Mouse (Mus musculus) left cerebral cortex, postnatal 25 days (tissue): ENCODE data around the gene Phf19. TPM values are rescaled to one million over a fixed set of nuclear protein-coding genes. Genes with fewer than 3 reads are reported as not detected.

Experiments
- DNase-seq, 2 experiments: peaks; one replicate each; pipeline ENCODE4 v3.0.0; 2022; ENCODE audit warnings: low spot score in 2 of 2, mixed read lengths in 1 of 2
- intact Hi-C: fragments of 180-260 bp; cut with DNase I; formaldehyde crosslinking; loops from one replicate; pipeline ENCODE4 v1.15.1; 2025
- total RNA-seq, 2 experiments: library from RNA; stranded (reverse); gene quantifications; 2 replicates each; pipeline ENCODE4 v1.2.3; 2021

Gene Phf19
- 1 to 10 TPM; 1.3 to 1.6 TPM for total RNA-seq

GRCm38 (mm10) chr2:34913218-34914068, at the start of gene Phf19:
TSS of gene Phf19 (minus strand) at chr2:34914026.
- intact Hi-C loops: no loop called here
- no peak for DNase-seq

DNA sequence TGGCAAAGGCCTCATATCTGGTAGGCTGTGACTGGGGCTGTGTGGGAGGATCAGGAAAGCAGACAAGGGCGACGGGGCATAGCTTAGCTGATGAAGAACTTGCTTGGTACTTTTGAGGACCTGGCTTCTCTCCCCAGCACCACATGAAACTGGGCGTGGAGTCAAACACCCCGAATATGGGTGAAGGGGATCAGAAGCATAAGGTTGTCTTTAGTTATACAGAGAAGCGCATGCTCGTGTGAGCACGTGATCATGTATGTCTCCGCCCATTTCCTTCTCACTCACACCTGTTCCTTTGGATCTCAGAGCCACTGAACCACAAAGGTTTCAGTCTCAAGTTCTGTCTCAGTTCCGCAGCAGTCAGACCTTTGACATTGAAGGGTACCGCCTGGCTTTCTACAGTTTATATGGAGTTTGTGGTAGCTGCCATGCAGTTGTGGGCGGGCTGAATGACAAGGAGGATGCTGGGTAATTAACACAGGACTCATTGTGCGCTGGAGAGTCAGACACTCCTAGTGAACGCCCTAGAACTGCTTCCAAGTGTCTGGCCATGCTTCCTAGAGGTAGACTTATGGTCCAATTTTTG, 49.6 kb upstream of the Phf19 start:
- intact Hi-C loops: no loop called here
- no peak for DNase-seq

GRCm38 (mm10) chr2:34962893-34963292, 49.1 kb upstream of the Phf19 start:
- no peak for DNase-seq
- intact Hi-C loops: no loop called here

DNA sequence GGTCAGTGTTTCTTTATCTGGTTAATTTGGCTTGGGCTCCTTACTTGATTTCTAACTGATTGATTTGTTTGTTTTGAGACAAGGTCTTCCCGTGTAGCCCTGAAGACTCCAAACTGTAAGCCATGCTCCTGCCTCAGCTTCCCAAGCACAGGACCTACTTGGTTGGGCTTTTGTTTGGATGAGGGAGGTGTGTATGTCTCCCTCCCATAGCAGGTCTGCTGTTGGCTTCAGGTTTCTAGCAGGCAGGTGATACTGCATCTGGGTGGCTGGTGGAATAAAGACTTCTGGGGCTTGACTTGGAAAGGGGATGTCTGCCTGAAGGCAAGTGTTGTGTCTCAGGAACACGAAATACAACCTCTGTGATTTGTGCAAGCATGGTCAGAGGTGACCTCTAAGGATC, 48.4 kb upstream of the Phf19 start:
- DNase-seq: no peak

GRCm38 (mm10) chr2:34961481-34962036, 47.7 kb upstream of the Phf19 start, which contains the start of gene Traf1:
TSS of gene Traf1 (minus strand) at chr2:34961772.
- intact Hi-C loops: no loop called here

More for the DNA sequence above, 48.4 kb upstream of the Phf19 start:
- intact Hi-C loops: no loop called here

GRCm38 (mm10) chr2:34960966-34961365, 47.1 kb upstream of the Phf19 start:
- no peak for DNase-seq
- intact Hi-C loops: no loop called here

More at GRCm38 (mm10) chr2:34961481-34962036, 47.7 kb upstream of the Phf19 start, which contains the start of gene Traf1:
- no peak for DNase-seq

DNA sequence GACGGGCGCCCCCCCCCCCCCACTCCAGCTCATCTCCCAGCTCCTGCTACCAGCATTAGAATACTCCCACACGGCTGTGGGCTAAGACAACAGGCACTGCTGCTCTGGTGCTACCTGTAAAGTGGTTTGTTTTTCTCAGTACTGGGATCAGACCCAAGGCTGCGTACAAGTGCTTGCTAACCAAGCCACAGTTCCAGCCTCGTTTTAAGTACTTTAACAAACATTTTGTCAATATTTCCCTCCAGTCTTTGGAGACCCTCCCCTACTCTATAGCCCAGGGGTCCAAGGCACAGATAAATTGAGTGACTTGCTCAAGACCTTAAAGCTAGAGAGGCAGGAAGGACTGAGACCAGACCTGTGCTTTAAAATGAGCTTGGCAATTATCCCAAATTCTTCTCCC, 46.6 kb upstream of the Phf19 start:
- intact Hi-C loops: no loop called here
- DNase-seq: no peak

GRCm38 (mm10) chr2:34958582-34958981, 44.8 kb upstream of the Phf19 start:
- no peak for DNase-seq
- intact Hi-C loops: no loop called here

DNA sequence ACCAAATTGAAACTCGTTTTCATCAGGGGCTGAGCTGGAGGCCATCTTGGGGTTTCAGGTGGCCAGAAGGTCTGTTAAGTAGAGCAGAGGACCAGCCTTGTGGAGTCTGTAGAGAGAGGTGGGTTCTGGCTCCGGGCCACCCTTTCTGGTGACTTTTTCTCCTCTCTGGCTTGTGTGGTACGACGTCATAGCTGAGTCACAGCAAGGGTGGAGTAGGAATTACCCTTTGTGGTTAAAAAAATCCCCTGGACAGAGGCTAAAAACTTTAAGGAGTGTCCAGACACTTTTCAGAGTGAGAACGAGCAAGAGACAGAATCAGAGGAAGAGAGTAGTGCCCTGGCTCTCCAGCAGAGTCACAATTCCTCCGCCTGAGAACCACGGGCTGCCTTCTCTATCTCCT, 44.2 kb upstream of the Phf19 start:
- intact Hi-C loops: no loop called here

DNA sequence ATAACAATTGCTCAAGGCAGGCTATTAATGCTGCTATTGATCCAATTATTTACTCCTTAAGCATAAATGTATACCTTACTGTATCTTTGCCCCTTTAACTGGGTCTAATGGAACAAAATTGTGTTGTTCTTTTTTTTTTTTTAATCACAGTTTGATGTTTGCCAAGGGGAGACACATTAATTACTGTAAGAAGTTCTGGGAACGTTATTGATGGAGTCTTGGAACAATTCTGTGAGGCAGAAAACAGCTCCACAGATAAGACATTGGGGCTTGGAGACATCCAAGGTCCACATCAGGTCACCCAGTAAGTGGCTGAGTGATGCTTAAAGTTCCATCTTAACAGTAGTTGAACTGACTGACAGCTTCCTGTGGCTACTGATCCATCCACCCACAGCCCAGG, 43.6 kb upstream of the Phf19 start:
- no peak for DNase-seq
- intact Hi-C loops: no loop called here

More for the DNA sequence above, 44.2 kb upstream of the Phf19 start:
- DNase-seq: no peak

- intact Hi-C loops: no loop called here
- DNase-seq: no peak
These were observed 43.1 kb upstream of the Phf19 start for GRCm38 (mm10) chr2:34956941-34957340.

GRCm38 (mm10) chr2:34954344-34954743, 40.5 kb upstream of the Phf19 start:
- no peak for DNase-seq
- intact Hi-C loops: no loop called here

DNA sequence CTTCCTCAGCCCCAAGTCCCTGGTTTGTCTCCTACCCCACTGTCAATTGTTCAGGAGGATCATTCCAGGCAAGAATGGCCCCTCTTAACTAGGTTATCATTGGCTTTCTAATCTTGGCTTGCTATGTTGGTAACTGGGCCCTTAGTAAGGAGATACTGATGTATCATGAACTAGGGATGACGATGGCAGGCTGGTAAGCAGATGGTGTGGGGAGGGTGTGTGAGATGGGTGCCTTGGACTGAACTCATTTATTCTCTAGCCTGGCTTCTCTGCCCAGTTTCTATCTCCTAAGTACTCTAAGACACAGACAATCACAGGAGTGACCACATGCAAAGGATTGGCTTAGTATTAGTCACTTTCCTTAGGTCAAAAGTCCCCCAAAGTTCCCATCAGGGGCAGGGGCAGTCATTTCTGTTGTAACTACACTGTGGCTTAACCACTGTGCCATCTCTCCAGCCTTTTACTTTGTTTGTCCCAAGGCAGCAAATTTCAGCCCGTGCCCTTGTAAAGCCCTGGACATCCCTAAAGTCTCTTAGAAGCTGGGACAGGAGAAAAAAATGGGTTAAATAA, 39.8 kb upstream of the Phf19 start:
- intact Hi-C loops: no loop called here
- peak in 1 of 2 experiments; percentile 28 for DNase-seq

GRCm38 (mm10) chr2:34953018-34953417, 39.2 kb upstream of the Phf19 start:
- intact Hi-C loops: no loop called here
- DNase-seq: no peak

- intact Hi-C loops: no loop called here
- DNase-seq: no peak
These were observed 37.6 kb upstream of the Phf19 start for GRCm38 (mm10) chr2:34951469-34951868.

DNA sequence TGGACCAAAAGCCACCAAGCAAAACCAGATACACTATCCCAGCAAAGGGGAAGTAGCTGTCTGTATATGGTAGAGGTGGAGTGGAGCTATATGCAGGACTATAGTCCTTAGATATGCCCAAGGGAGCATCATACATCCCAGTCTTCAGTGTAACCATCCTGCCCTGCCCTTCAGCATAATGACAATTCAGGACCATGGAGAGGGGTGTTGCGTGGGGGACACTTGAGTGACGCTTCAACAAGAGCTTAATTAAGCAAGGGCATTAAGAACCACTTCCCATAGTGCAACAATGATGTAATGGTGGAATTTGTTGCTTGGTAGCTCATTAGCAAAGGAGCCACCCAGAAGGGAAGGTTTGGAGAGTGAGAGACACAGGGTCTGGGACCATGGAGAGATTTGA, 34.8 kb upstream of the Phf19 start:
- no peak for DNase-seq
- intact Hi-C loops: no loop called here

- DNase-seq: no peak
- intact Hi-C loops: no loop called here
These were observed 32.2 kb upstream of the Phf19 start for GRCm38 (mm10) chr2:34946046-34946445.

GRCm38 (mm10) chr2:34945580-34945979, 31.8 kb upstream of the Phf19 start:
- intact Hi-C loops: no loop called here
- no peak for DNase-seq

DNA sequence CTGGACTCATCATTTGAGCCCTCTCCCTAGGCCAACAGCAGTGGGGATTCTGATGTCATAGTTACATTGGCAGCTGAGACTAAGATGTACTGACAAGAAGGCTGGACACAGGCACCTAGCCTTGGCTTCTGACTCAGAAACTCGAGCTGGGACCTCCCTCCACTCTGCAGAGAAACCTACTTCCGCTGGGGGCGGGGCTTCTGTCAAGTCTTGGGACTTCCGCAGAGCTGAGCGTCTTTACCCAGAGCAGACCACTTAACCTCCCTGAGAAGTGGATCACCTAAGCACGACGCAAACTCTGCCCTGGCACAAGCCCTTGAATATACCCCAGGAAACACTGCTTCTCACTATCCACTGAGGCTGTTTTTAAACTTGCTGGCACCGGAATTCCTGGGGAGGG, 30.9 kb upstream of the Phf19 start:
- DNase-seq: no peak
- intact Hi-C loops: no loop called here

- intact Hi-C loops: no loop called here
- DNase-seq: peak in 1 of 2 experiments; percentile 12
These were observed 29.8 kb upstream of the Phf19 start for GRCm38 (mm10) chr2:34943556-34944120.
